Mouse (Mus musculus) hematopoietic stem cell, adult 5-6 weeks (primary cell): Measurements from ENCODE around the gene Ezh2. TPM values are rescaled to one million over a fixed set of nuclear protein-coding genes. Genes with fewer than 3 reads are reported as not detected.

ENCODE experiments used
- ATAC-seq, 2 experiments: fragments of 125-278 bp in 1 of 2; replicated peaks in 1 of 2; 2 replicates each; pipeline ENCODE4 v1.8.0; 2016 to 2017; ENCODE audit warnings: inconsistent platforms in 2 of 2, mild to moderate bottlenecking in 2 of 2, moderate number of reproducible peaks in 2 of 2, low read depth in 1 of 2, moderate TSS enrichment in 1 of 2; ENCODE audit not compliant: low FRiP score in 2 of 2, poor library complexity in 2 of 2, severe bottlenecking in 2 of 2, insufficient read depth in 1 of 2, low TSS enrichment in 1 of 2
- total RNA-seq: library from RNA; stranded (forward); fragments of 172-1452, 232-1000 nt; gene quantifications from 2 replicates; pipeline ENCODE4 v1.2.3, GENCODE M21; 2017

Gene Ezh2
- total RNA-seq, 1 experiment from 2014 or later, result 117 TPM

- no peak for ATAC-seq
These were observed 33.7 kb downstream of the Ezh2 start for GRCm38 (mm10) chr6:47561426-47561825.

- ATAC-seq, result no peak
These were observed 34.3 kb downstream of the Ezh2 start for GRCm38 (mm10) chr6:47560846-47561245.

DNA sequence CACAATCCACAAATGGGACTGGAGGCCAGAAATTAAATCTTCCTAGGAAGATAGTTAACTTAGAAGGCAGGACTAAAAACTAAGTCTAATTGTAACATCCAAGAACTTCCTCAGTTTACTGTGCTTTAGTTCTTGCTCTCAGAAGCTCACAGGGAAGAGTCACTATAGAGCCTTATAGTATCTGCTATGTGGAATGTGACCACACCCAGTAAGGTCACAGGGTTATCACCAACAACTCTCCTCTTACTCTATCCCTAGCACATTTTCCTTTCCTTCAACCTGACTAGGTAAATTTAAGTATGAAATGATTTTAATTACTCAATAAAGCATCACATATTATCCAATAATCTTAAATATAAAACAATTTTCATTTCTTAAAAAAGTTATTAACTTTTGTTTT lies 34.7 kb downstream of the Ezh2 start:
- ATAC-seq, result no peak

DNA sequence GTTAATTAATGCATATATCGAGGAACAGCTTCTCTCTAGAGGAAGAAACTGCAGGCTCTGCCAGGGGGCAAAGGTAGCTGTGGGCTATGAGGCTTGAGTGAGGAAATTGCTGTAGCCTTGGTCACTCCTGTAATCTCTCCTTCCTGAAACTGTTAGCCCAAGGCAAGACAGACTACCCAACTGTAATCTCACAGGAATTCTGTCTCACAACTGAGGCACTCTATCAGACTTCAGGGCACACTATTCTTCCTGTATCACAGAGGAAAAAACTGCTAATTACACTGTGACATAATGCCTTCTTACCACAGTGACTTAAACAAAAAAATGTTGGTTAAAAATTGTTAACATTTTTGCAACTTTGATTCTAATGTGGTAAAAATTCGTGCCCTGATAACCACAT lies 35.9 kb downstream of the Ezh2 start:
- no peak for ATAC-seq

DNA sequence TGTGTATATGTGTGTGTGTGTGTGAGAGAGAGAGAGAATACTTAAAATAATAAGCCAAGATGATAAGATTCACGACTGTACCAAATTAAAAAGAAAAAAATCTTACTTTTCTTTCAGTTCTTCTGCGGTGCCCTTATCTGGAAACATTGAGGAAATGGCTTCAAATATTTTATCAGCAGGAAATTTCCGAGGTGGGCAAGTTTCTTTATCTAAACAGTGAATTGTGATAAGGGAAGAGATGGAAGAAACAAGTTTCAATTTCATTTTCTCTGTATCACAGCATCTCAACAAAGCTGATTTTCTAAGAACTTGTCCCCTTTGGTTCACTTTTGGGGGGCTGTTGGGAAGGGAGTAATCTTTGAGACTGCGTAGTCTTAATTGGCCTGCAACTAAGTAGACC lies 42.9 kb downstream of the Ezh2 start:
- no peak for ATAC-seq

DNA sequence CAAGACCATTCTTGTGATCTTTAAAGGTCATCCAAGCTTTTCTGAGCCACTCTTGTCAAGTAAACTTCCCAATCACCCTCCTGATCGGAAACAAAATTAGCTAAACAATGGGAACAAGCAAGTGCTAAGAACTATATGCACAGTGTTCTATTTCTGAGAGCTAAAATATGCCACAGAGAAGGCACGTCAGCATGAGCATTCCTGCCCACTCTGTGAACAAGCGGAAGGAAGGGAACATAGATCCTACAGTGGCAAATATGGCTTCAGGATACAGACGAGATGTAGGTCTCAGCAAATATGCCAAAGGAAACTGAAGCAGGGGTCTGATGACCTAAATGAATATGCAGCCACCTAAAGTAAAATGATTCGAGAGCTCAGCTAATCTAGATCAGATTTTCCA lies 59.8 kb downstream of the Ezh2 start:
- no peak for ATAC-seq

DNA sequence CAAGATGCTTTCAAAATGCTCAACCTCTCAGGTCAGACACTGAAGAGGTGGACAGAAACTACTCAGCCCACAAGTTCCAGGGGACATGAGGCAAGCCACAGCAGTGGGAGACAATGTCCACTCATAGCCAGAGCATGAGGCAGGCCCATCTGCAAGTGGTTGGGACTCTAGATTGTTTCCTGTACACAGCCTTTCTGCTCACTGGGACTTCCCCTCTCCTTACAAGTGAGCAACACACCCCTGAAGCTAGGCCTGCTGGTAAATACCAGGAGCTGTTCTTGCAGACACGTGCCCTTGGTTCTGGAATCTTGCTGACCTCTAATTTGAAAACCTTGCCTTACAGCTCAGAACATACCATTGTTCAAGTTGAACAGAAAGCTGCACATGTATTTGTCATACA lies 62.6 kb downstream of the Ezh2 start:
- ATAC-seq, result no peak

- ATAC-seq, result no peak
These were observed 67.5 kb downstream of the Ezh2 start for GRCm38 (mm10) chr6:47527655-47528054.

GRCm38 (mm10) chr6:47527129-47527528 lies 68.0 kb downstream of the Ezh2 start:
- no peak for ATAC-seq

- ATAC-seq, result no peak
These were observed 68.7 kb downstream of the Ezh2 start for GRCm38 (mm10) chr6:47526446-47526845.

GRCm38 (mm10) chr6:47525041-47525440 lies 70.1 kb downstream of the Ezh2 start:
- ATAC-seq, result no peak

DNA sequence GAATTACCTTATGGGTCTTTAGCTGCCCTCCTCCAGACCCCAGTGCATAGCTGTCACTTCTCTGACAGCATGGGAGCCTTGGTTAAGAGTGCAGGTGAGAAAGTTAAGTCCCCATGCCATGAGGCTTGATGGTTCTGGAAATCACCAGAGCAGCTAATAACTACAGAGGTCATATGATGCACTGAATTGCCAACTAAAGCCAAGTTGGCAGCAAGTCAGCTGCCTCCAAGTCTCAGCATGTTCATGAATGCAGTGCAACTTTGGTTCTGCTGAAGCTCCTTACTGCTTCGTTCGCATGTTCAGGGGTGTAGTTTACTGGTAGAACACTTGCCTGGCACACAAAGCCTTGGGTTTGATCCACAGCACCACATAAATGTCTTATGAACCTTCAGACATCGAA lies 72.7 kb downstream of the Ezh2 start:
- no peak for ATAC-seq

DNA sequence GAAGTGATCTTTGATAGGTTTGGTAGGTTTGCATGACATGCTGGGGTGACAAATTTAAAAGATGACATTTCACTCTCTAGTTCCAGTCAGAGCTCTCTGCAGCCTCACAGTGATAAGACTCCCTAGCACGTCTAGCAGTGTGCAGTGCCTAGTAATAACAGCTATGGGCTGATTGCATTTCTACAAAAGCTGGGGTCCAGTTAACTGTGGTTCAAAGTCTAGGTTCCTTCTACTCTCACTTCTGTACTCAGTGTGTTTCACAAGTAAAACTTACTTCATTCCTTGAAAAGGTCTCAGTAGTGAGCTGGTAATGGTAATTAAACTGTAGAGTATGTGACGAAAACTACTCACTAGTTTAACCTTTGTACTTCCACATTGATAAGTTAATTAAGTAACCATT lies 75.1 kb downstream of the Ezh2 start:
- no peak for ATAC-seq

DNA sequence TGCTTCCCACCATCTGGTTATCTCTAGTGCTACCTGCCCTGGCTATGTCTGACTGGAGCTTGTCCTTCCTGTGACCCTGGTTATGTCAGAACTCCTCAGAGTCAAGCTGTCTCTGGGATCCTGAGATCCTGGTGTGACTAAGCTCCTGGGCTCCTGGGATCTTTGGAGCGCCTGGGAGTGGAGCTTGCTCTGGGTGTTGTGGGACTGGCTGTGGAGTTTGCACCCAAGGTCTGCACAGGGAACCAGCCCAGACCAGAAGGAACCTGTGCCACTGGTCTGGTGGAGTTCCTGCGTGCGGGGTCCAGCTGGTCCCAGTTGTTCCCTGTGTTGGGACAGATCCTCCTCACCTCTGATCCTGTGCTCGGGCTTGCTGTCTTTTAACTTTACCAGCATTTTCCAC lies 100.6 kb downstream of the Ezh2 start:
- ATAC-seq, result no peak

DNA sequence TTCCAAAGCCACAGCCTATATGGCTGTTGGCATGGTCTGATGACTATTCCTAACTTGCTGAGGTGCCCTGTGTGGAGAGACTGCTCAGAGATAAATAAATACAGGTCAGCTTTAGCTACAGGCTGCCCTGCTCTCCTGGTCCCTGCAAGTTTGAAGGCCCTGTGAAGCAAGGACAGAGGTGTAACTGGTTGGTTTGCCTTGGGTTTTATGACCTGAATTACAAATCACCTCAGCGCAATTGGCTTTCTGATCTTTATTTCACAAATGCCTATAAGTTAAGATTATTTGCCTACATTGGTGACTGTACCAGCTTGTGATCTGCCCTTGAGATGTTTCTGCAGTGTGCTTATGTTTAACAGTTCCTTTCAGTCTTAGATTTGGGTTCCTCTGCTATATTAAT lies 113.1 kb downstream of the Ezh2 start:
- no peak for ATAC-seq

Other genes starting within 250 kb of the Ezh2 start
- 159 and 163 TPM in 2 replicates for gene Cul1, start 141.9 kb downstream of the Ezh2 start, total RNA-seq
- 185 and 205 TPM in 2 replicates for gene Pdia4, start 218.1 kb upstream of the Ezh2 start, total RNA-seq
- gene Zfp786, start 235.5 kb upstream of the Ezh2 start, total RNA-seq, result 1.1 TPM in 2 replicates
- gene Zfp398, start 240.3 kb upstream of the Ezh2 start, total RNA-seq, result 21.6 and 24.5 TPM in 2 replicates